Mouse (Mus musculus): ENCODE results near the gene Cdkl5. TPM values are rescaled to one million over a fixed set of nuclear protein-coding genes. Genes with fewer than 3 reads are reported as not detected.

Cdkl5 gene
- polyA plus RNA-seq, 1 experiment from 2014 or later = 3.7 TPM

DNA sequence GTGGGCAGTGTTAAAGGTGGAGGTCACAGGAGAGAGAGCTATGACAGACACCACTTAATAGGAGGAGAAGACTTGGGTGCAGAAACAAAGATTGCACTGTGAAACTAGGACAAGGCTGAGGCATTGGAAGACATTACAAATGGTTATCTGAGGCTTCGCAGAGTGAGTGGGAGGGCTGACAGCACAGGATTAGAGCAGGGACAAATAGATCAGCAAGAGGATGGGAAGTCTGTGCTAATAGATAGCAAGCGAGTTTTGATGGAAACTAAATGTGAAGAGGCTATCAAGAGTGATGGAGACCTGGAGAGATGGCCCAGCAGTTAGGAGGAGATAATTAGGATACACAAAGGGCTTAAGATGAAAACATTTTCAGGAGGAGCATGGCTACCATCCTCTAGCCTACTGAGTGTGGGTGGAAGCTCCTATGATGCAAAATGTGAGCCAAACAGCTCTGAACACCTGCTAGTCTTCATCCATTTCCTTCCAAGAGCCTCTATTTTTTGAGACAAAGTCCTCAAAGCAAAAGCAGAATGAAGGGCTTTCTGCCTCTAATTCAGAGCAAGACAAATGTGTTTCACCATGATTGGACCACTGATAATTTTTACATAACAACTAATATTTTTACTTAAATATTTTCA lies 89.3 kb downstream of the Cdkl5 start:
- WGBS = 60% methylated on average over 2 of the region's 2 CpGs
- Histone ChIP-seq H3K27me3 (replicated peaks; ENCODE audit: control insufficient read depth, insufficient read depth, low read length) (peaks cover 11% of the 10 kb centered on the region), H3K36me3 (ENCODE audit: control insufficient read depth, insufficient read depth, low read length) (no peaks in the 10 kb centered on the region), H3K9me3 (ENCODE audit: control insufficient read depth, low read length) (no peaks in the 10 kb centered on the region), H3K4me2 (ENCODE audit: low read depth, low read length) (no peak overlapping the region), H3K9ac (ENCODE audit: low read depth, low read length) (no peak overlapping the region), H3K4me3 (ENCODE audit: low read depth, low read length) (no peak overlapping the region), H3K27ac (replicated peaks; ENCODE audit: low read depth, low read length) (no peak overlapping the region), H3K4me1 (ENCODE audit: control insufficient read depth, insufficient read depth, low read length) (no peaks in the 10 kb centered on the region)
- no peak for DNase-seq (ENCODE audit: low spot score)
- ATAC-seq (ENCODE audit: low read depth) = no peak

DNA sequence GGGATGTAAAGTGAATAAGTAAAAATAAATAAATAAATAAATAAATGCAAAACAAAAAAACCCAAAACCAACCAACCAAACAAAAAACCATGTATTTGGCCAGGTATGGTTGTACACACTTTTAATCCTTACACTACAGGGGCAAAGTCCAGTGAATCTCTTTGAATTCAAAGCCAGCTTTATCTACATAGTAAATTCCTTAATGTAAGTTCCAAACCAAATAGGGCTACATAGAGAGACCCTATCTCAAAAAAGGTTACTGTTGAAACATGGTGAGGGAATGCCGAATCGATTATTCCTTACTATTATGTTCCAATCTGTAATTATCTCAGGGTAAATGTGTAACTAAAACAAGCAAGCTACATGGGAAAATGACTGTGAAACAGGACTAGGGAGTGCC lies 93.4 kb downstream of the Cdkl5 start:
- Histone ChIP-seq H3K4me2 (ENCODE audit: low read depth, low read length) (no peak overlapping the region), H3K9me3 (ENCODE audit: control insufficient read depth, low read length) (no peaks in the 10 kb centered on the region), H3K27me3 (replicated peaks; ENCODE audit: control insufficient read depth, insufficient read depth, low read length) (peaks cover 5% of the 10 kb centered on the region; the same call in 1 of the 2 replicates), H3K9ac (ENCODE audit: low read depth, low read length) (no peak overlapping the region), H3K36me3 (ENCODE audit: control insufficient read depth, insufficient read depth, low read length) (no peaks in the 10 kb centered on the region), H3K4me3 (ENCODE audit: low read depth, low read length) (no peak overlapping the region), H3K4me1 (ENCODE audit: control insufficient read depth, insufficient read depth, low read length) (no peaks in the 10 kb centered on the region), H3K27ac (replicated peaks; ENCODE audit: low read depth, low read length) (no peak overlapping the region)
- DNase-seq (ENCODE audit: low spot score) (no peak), ATAC-seq (ENCODE audit: low read depth) (no peak)
- 94% methylated on average over 2 of the region's 2 CpGs for WGBS

DNA sequence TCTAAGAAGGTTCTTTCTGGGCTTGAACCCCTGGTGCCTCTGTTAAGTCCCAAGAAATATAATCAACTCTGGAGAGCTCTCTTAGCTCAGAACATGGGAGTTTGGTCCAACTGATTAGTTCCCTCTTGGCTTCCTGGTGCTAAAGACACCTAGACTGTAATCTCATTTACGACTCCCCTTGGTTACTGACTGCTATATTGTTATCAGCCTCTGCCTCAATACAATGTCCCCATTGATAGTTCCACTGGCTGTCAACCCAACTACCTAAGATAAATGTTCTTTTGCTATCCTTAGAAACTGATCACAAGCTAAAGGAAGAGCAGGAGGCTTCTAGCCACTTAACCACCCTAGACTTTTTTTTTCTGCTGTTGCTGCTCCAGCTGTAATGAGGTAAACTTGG lies 102.4 kb downstream of the Cdkl5 start:
- 18% methylated on average over 1 of the region's 1 CpGs for WGBS
- Histone ChIP-seq H3K4me3 (ENCODE audit: low read depth, low read length) (no peak overlapping the region), H3K27ac (replicated peaks; ENCODE audit: low read depth, low read length) (no peak overlapping the region), H3K9me3 (ENCODE audit: control insufficient read depth, low read length) (no peaks in the 10 kb centered on the region), H3K36me3 (ENCODE audit: control insufficient read depth, insufficient read depth, low read length) (no peaks in the 10 kb centered on the region), H3K4me2 (ENCODE audit: low read depth, low read length) (no peak overlapping the region), H3K9ac (ENCODE audit: low read depth, low read length) (no peak overlapping the region), H3K4me1 (ENCODE audit: control insufficient read depth, insufficient read depth, low read length) (no peaks in the 10 kb centered on the region), H3K27me3 (replicated peaks; ENCODE audit: control insufficient read depth, insufficient read depth, low read length) (peaks cover 4% of the 10 kb centered on the region; the same call in 1 of the 2 replicates)
- DNase-seq (ENCODE audit: low spot score) = no peak
- ATAC-seq (ENCODE audit: low read depth) = no peak

DNA sequence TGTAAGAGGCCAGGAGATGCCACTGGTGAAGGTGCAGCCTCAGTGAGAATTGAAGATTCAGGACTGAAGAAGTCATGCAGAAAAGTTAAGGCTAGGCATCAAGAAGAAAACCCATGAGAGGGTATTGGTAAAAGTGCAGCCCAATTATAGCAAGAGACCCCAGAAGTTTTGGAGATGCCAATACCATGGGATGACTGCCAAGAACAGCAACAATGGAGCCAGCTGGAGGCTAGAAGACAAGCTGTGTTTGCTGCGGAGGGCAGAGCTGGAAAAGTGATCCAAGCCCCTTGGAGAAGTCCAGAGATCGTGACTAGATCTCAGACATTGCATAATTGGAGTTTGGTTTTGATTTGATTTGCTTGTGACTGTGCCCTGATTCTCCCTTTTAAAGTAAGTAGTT lies 108.2 kb downstream of the Cdkl5 start:
- peak; percentile 2 for DNase-seq (ENCODE audit: low spot score)
- Histone ChIP-seq H3K9me3 (ENCODE audit: control insufficient read depth, low read length) (no peaks in the 10 kb centered on the region), H3K4me2 (ENCODE audit: low read depth, low read length) (no peak overlapping the region), H3K27ac (replicated peaks; ENCODE audit: low read depth, low read length) (no peak overlapping the region), H3K36me3 (ENCODE audit: control insufficient read depth, insufficient read depth, low read length) (no peaks in the 10 kb centered on the region), H3K9ac (ENCODE audit: low read depth, low read length) (no peak overlapping the region), H3K4me1 (ENCODE audit: control insufficient read depth, insufficient read depth, low read length) (no peaks in the 10 kb centered on the region), H3K4me3 (ENCODE audit: low read depth, low read length) (no peak overlapping the region), H3K27me3 (replicated peaks; ENCODE audit: control insufficient read depth, insufficient read depth, low read length) (no peaks in the 10 kb centered on the region)
- WGBS = 54% methylated on average over 2 of the region's 2 CpGs
- ATAC-seq (ENCODE audit: low read depth) = no peak

DNA sequence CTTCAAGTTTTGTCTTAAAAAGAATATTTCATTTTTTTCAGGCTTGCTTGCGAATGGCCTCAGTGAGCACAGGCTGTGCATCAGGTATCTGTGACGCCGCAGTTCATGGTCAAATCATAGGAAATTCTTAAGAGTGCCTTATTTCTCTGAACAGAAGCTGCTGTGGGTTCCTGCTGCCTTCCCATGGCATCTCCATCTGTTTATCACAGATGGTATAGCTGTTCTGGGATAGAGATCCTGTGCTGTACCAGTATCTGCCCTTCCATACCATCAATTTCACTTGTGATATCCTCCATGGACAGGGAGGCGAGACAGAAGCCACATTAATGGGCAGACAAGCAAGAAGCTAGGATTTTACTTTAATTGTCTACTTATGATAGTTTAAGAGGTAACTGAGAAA lies 127.9 kb downstream of the Cdkl5 start:
- WGBS = 88% methylated on average over 4 of the region's 4 CpGs
- Histone ChIP-seq H3K27me3 (replicated peaks; ENCODE audit: control insufficient read depth, insufficient read depth, low read length) (peaks cover 14% of the 10 kb centered on the region), H3K4me1 (ENCODE audit: control insufficient read depth, insufficient read depth, low read length) (no peaks in the 10 kb centered on the region), H3K9me3 (ENCODE audit: control insufficient read depth, low read length) (no peaks in the 10 kb centered on the region), H3K9ac (ENCODE audit: low read depth, low read length) (no peak overlapping the region), H3K27ac (replicated peaks; ENCODE audit: low read depth, low read length) (no peak overlapping the region), H3K4me2 (ENCODE audit: low read depth, low read length) (no peak overlapping the region), H3K4me3 (ENCODE audit: low read depth, low read length) (no peak overlapping the region), H3K36me3 (ENCODE audit: control insufficient read depth, insufficient read depth, low read length) (no peaks in the 10 kb centered on the region)
- DNase-seq (ENCODE audit: low spot score) (no peak), ATAC-seq (ENCODE audit: low read depth) (no peak)

DNA sequence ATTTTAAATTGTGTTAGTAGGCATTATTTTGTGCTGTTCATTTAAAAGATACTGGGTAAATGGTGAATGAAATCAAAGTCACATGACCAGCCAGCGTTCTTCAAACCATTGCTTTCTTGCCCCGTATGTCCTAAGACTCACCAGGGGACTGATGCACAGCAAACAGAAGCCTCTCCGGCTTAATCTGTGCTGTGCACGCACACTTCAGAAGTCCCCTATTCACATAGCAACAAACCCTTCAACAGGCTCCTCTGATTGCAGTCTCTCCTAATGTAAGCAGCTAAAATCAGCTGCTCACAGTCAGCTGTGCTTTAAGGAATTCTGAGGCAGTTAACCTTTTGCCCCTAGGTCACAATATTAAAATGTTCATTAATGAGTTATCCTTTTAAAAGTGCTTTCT lies 129.5 kb downstream of the Cdkl5 start:
- no peak overlapping the region for H3K4me3 ChIP-seq (ENCODE audit: low read depth, low read length)
- H3K9me3 ChIP-seq (ENCODE audit: control insufficient read depth, low read length) = no peaks in the 10 kb centered on the region
- H3K36me3 ChIP-seq (ENCODE audit: control insufficient read depth, insufficient read depth, low read length) = no peaks in the 10 kb centered on the region
- H3K27ac ChIP-seq (replicated peaks; ENCODE audit: low read depth, low read length) = no peak overlapping the region
- WGBS = 85% methylated on average over 4 of the region's 4 CpGs
- H3K4me2 ChIP-seq (ENCODE audit: low read depth, low read length) = no peak overlapping the region
- peaks cover 13% of the 10 kb centered on the region; the same call in 1 of the 2 replicates for H3K27me3 ChIP-seq (replicated peaks; ENCODE audit: control insufficient read depth, insufficient read depth, low read length)
- H3K4me1 ChIP-seq (ENCODE audit: control insufficient read depth, insufficient read depth, low read length) = no peaks in the 10 kb centered on the region
- DNase-seq (ENCODE audit: low spot score) (no peak), ATAC-seq (ENCODE audit: low read depth) (no peak)
- no peak overlapping the region for H3K9ac ChIP-seq (ENCODE audit: low read depth, low read length)

DNA sequence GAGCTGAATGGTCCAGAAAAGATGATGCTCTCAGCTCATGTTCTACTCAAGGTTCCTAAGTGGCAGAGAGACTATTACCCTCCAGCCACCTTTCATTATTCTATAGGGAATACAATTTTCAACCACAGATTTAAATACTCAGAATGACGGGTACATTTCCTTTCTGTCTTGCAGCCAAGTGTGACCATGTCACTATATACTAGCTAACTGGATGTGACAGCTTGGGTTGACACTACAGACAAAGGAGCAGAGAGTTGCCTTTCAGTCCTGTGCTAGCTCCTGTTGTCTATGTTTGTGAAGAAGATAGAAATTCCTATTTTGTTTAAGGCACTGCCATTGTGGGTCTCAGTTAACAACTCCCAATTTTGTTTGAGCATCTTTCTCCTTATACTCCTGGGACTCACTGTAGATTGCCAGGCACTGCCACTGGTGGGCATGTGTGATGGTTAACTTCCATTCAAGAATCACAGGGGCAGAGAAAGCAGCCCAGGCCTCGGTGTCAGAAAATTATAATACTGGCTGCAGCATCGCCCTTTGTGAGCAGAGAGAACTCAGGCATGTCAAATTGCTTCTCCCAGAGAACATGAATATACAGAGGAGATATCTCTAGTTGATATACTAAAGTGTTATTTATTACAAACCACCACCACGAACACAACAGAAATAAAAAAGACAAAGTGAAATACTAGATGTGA lies 130.7 kb downstream of the Cdkl5 start:
- WGBS = 75% methylated on average over 4 of the region's 4 CpGs
- no peak for DNase-seq (ENCODE audit: low spot score)

DNA sequence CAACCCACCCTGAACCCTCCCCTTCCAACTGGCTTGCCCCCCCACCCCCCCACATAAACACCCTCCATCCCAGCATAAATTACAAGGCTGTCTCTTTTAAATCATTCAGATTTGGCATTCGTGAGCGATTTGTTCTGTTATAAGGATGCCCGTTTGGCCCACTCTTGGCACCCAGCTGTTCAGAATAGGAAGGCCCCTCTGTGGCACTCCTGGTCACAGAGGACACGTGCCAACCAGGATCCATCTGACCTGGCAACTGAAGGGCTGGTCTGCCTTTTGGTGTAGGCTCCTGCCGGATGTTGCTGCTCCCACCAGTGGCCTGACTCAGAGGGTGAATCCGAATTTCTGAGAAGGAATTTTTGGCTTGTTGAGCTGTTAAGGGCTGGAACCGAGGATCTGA lies 186.3 kb downstream of the Cdkl5 start:
- ATAC-seq (ENCODE audit: low read depth) (no peak), DNase-seq (ENCODE audit: low spot score) (no peak)
- Histone ChIP-seq H3K36me3 (ENCODE audit: control insufficient read depth, insufficient read depth, low read length) (no peaks in the 10 kb centered on the region), H3K4me3 (ENCODE audit: low read depth, low read length) (no peak overlapping the region), H3K4me1 (ENCODE audit: control insufficient read depth, insufficient read depth, low read length) (no peaks in the 10 kb centered on the region), H3K27ac (replicated peaks; ENCODE audit: low read depth, low read length) (no peak overlapping the region), H3K27me3 (replicated peaks; ENCODE audit: control insufficient read depth, insufficient read depth, low read length) (peaks cover 15% of the 10 kb centered on the region), H3K9ac (ENCODE audit: low read depth, low read length) (no peak overlapping the region), H3K9me3 (ENCODE audit: control insufficient read depth, low read length) (no peaks in the 10 kb centered on the region), H3K4me2 (ENCODE audit: low read depth, low read length) (no peak overlapping the region)
- WGBS = 83% methylated on average over 7 of the region's 7 CpGs

More for the DNA sequence above, 130.7 kb downstream of the Cdkl5 start:
- H3K27me3 ChIP-seq (replicated peaks; ENCODE audit: control insufficient read depth, insufficient read depth, low read length) = peaks cover 13% of the 10 kb centered on the region; the same call in 1 of the 2 replicates
- H3K9ac ChIP-seq (ENCODE audit: low read depth, low read length) = no peak overlapping the region
- H3K4me1 ChIP-seq (ENCODE audit: control insufficient read depth, insufficient read depth, low read length) = no peaks in the 10 kb centered on the region
- no peak overlapping the region for H3K27ac ChIP-seq (replicated peaks; ENCODE audit: low read depth, low read length)
- no peaks in the 10 kb centered on the region for H3K9me3 ChIP-seq (ENCODE audit: control insufficient read depth, low read length)
- no peak for ATAC-seq (ENCODE audit: low read depth)
- no peaks in the 10 kb centered on the region for H3K36me3 ChIP-seq (ENCODE audit: control insufficient read depth, insufficient read depth, low read length)
- H3K4me2 ChIP-seq (ENCODE audit: low read depth, low read length) = no peak overlapping the region
- no peak overlapping the region for H3K4me3 ChIP-seq (ENCODE audit: low read depth, low read length)

Data from embryonic facial prominence, embryonic 14.5 days (tissue).